Mouse (Mus musculus): Measurements from ENCODE around the gene Ube2v1.
A peak's percentile ranks its signal among the peaks of the same experiment; 100 is the strongest.
"Not testable (repeated sequence)": the region's sequence is repeated elsewhere in the genome, so short reads cannot be mapped to it uniquely, and the experiment has no call there.

The Ube2v1 gene

GRCm38 (mm10) chr2:167621255-167622087 lies 10.4 kb downstream of the Ube2v1 start:
- DNase-seq, result no peak

- DNase-seq, result no peak
These were observed 14.4 kb downstream of the Ube2v1 start for GRCm38 (mm10) chr2:167617472-167617871.

GRCm38 (mm10) chr2:167617034-167617433 lies 14.9 kb downstream of the Ube2v1 start:
- no peak for DNase-seq

GRCm38 (mm10) chr2:167613335-167613734 lies 18.6 kb downstream of the Ube2v1 start:
- not testable (repeated sequence) for DNase-seq

- DNase-seq, result no peak
These were observed 19.8 kb downstream of the Ube2v1 start for GRCm38 (mm10) chr2:167612122-167612521.

- DNase-seq, result no peak
These were observed 20.6 kb downstream of the Ube2v1 start for GRCm38 (mm10) chr2:167611287-167611686.

- DNase-seq, result no peak
These were observed 25.2 kb downstream of the Ube2v1 start for GRCm38 (mm10) chr2:167606745-167607123.

GRCm38 (mm10) chr2:167605817-167606744 lies 25.8 kb downstream of the Ube2v1 start:
- DNase-seq, result no peak

GRCm38 (mm10) chr2:167605178-167605794 lies 26.6 kb downstream of the Ube2v1 start:
- peak; percentile 73 for DNase-seq

GRCm38 (mm10) chr2:167602978-167603377 lies 28.9 kb downstream of the Ube2v1 start:
- DNase-seq, result no peak

GRCm38 (mm10) chr2:167602364-167602763 lies 29.5 kb downstream of the Ube2v1 start:
- DNase-seq, result no peak

- no peak for DNase-seq
These were observed 31.4 kb downstream of the Ube2v1 start for GRCm38 (mm10) chr2:167600481-167600995.

- DNase-seq, result no peak
These were observed 32.0 kb downstream of the Ube2v1 start for GRCm38 (mm10) chr2:167599917-167600316.

GRCm38 (mm10) chr2:167599195-167599594 lies 32.7 kb downstream of the Ube2v1 start:
- DNase-seq, result no peak

GRCm38 (mm10) chr2:167597492-167598186 lies 34.3 kb downstream of the Ube2v1 start:
- no peak for DNase-seq

- DNase-seq, result no peak
These were observed 35.0 kb downstream of the Ube2v1 start for GRCm38 (mm10) chr2:167596726-167597491.

- no peak for DNase-seq
These were observed 35.6 kb downstream of the Ube2v1 start for GRCm38 (mm10) chr2:167596262-167596661.

GRCm38 (mm10) chr2:167595761-167596171 lies 36.1 kb downstream of the Ube2v1 start:
- DNase-seq, result no peak

GRCm38 (mm10) chr2:167594444-167594934 lies 37.4 kb downstream of the Ube2v1 start:
- peak; percentile 22 for DNase-seq

GRCm38 (mm10) chr2:167593551-167594250 lies 38.2 kb downstream of the Ube2v1 start:
- no peak for DNase-seq
